21 mouse cellular contexts compared by ENCODE assay signal in genomic region chr17:68069008-68069407, GRCm38 (mm10).
DNase-seq lines count a peak whose midpoint lies in the region; ATAC-seq and TF ChIP-seq lines count a peak whose summit lies in the region.
"Had no signal": no experiment of that assay in that cellular context is flagged by ENCODE, and none has a peak within 500 bp of the region (broad histone marks: within the 10 kb centered on the region; RNA-seq: fewer than 3 reads in every experiment).

No protein-coding gene starts in this region.

- no peak overlapping the region for H3K9ac ChIP-seq in kidney, postnatal 0 days (ENCODE audit: low read depth, low read length)
- no peak overlapping the region for H3K9ac ChIP-seq in intestine, embryonic 16.5 days (ENCODE audit: low read depth, low read length)
- H3K9ac ChIP-seq: forebrain, postnatal 0 days; heart, embryonic 15.5 days had no signal

- peak; percentile 10 for DNase-seq in kidney, postnatal 0 days (ENCODE audit: low spot score)
- no peak for DNase-seq in kidney, adult 8-10 months
- peak; percentile 35 for DNase-seq in 3T3-L1 (ENCODE audit: low read depth, low spot score)
- DNase-seq in Muller cell, postnatal 12 days (ENCODE audit: inconsistent ontology term): peak; percentile 39
- DNase-seq in right cerebral cortex, adult 18-20 months: no peak
- DNase-seq in left cerebral cortex, adult 8-10 months (ENCODE audit: low spot score in 2 of 2): no peak
- DNase-seq in retina, embryonic 14.5 days (ENCODE audit: low spot score): no peak
- DNase-seq: adrenal gland, postnatal 14 days; cerebellum, postnatal 25 days; forebrain, postnatal 0 days; gastrocnemius, postnatal 36 days; kidney, postnatal 10 days; lung, postnatal 36 days; retina, postnatal 1 day; right cerebral cortex, postnatal 4 days; thymus, postnatal 4 days had no signal

- H3K36me3 ChIP-seq in kidney, postnatal 0 days (ENCODE audit: insufficient read depth, low read length): no peaks in the 10 kb centered on the region
- H3K36me3 ChIP-seq in intestine, embryonic 16.5 days (ENCODE audit: control insufficient read depth, insufficient read depth, low read length): no peaks in the 10 kb centered on the region
- H3K36me3 ChIP-seq: forebrain, embryonic 10.5 days; heart, embryonic 15.5 days; limb, embryonic 10.5 days had no signal

- no peak overlapping the region for H3K27ac ChIP-seq in kidney, postnatal 0 days
- H3K27ac ChIP-seq in intestine, embryonic 16.5 days (ENCODE audit: low read length): peak overlapping the region; percentile 66
- H3K27ac ChIP-seq: forebrain, embryonic 10.5 days; heart, embryonic 15.5 days; limb, embryonic 10.5 days had no signal

- ATAC-seq in kidney, postnatal 0 days (replicated peaks; ENCODE audit: low FRiP score, low read depth): peak; percentile 34; the same call in 1 of the 2 replicates
- ATAC-seq in intestine, embryonic 16.5 days: peak; percentile 54
- ATAC-seq: forebrain, postnatal 0 days; hindbrain, embryonic 16.5 days had no signal

- H3K27me3 ChIP-seq in kidney, postnatal 0 days (ENCODE audit: insufficient read depth, low read length): no peaks in the 10 kb centered on the region
- H3K27me3 ChIP-seq in intestine, embryonic 16.5 days (replicated peaks; ENCODE audit: control insufficient read depth, insufficient read depth, low read length): no peaks in the 10 kb centered on the region
- H3K27me3 ChIP-seq: heart, embryonic 15.5 days had no signal

- H3K4me1 ChIP-seq in kidney, postnatal 0 days (replicated peaks; ENCODE audit: insufficient read depth, low read length): no peaks in the 10 kb centered on the region; the same call in 1 of the 2 replicates
- H3K4me1 ChIP-seq in intestine, embryonic 16.5 days (ENCODE audit: control insufficient read depth, insufficient read depth, low read length): 0 out of 2 replicates have a peak, but pooled peaks cover 4% of the 10 kb centered on the region
- H3K4me1 ChIP-seq: heart, embryonic 15.5 days had no signal

- H3K4me3 ChIP-seq in kidney, postnatal 0 days (replicated peaks; ENCODE audit: low read depth, low read length): no peak overlapping the region
- no peak overlapping the region for H3K4me3 ChIP-seq in intestine, embryonic 16.5 days (ENCODE audit: low read length)
- H3K4me3 ChIP-seq: forebrain, embryonic 10.5 days; heart, embryonic 15.5 days; limb, embryonic 10.5 days had no signal

- no peak for TF ChIP-seq CTCF in kidney, postnatal 0 days (IDR thresholded peaks at IDR 0.05; ENCODE audit: low read depth)

- H3K9me3 ChIP-seq in kidney, postnatal 0 days (replicated peaks; ENCODE audit: low read length): no peaks in the 10 kb centered on the region
- no peaks in the 10 kb centered on the region for H3K9me3 ChIP-seq in intestine, embryonic 16.5 days (ENCODE audit: control insufficient read depth, low read length)
- H3K9me3 ChIP-seq: forebrain, embryonic 10.5 days; heart, embryonic 15.5 days; limb, embryonic 10.5 days had no signal

- no peak overlapping the region for H3K4me2 ChIP-seq in kidney, postnatal 0 days (ENCODE audit: low read length)
- no peak overlapping the region; the same call in 1 of the 2 replicates for H3K4me2 ChIP-seq in intestine, embryonic 16.5 days (ENCODE audit: low read depth, low read length)
- H3K4me2 ChIP-seq: heart, embryonic 15.5 days had no signal

- WGBS in kidney, postnatal 0 days: 46% methylated on average over 7 of the region's 7 CpGs
- WGBS in intestine, embryonic 16.5 days: 37% methylated on average over 7 of the region's 7 CpGs

Comparison
In these comparisons a context has a peak if more than half of its experiments do, and no peak if none do; other contexts are left out.
1. DNase-seq: peak in kidney, postnatal 0 days (single experiment), 3T3-L1 (single experiment) and Muller cell, postnatal 12 days (single experiment); none in kidney, adult 8-10 months (0 of 2), right cerebral cortex, adult 18-20 months (single experiment), left cerebral cortex, adult 8-10 months (0 of 2) and retina, embryonic 14.5 days (single experiment).